Mouse (Mus musculus) Patski (cell line): Measurements from ENCODE around the gene Paqr4. TPM values are rescaled to one million over a fixed set of nuclear protein-coding genes. Genes with fewer than 3 reads are reported as not detected.

Source experiments
- ATAC-seq: fragments of 100-300 bp; one replicate; pipeline ENCODE4 v1.8.0; 2021
- CTCF ChIA-PET: fragments of 350-600 bp; sonication (Branson Sonifier 250); formaldehyde crosslinking; loops from one replicate; lab custom pipeline; 2022; ENCODE audit warnings: inconsistent platforms; lab: Charles Lee
- POLR2A ChIA-PET: fragments of 350-600 bp; sonication (Branson Sonifier 250); formaldehyde crosslinking; loops from one replicate; lab custom pipeline; 2022; ENCODE audit warnings: antibody characterized with exemption, inconsistent platforms; lab: Charles Lee
- DNase-seq: peaks from one replicate; pipeline ENCODE4 v3.0.0-alpha.2; 2011; ENCODE audit warnings: low read depth, low spot score
- H3K27me3 ChIP-seq: fragments of 371-371 bp; one replicate; pipeline ENCODE4 v1.5.1; 2021
- CTCF ChIP-seq: fragments of 100-300 bp; IDR thresholded peaks from one replicate; pipeline ENCODE4 v1.5.1; 2021
- in situ Hi-C: fragments of 300-500 bp; cut with MboI; formaldehyde crosslinking; loops from 3 replicates; pipeline ENCODE4 v1.11.1; 2018; ENCODE audit warnings: low pct_unique_long_range_greater_than_20kb, mixed read lengths
- polyA plus RNA-seq: library from polyadenylated mRNA; unstranded; gene quantifications from one replicate; pipeline ENCODE4 v1.2.3, GENCODE M21; 2021

Gene Paqr4
- polyA plus RNA-seq, 1 experiment from 2014 or later: 7.3 TPM

GRCm38 (mm10) chr17:23744076-23744475 is 3.4 kb upstream of the Paqr4 start:
- TF ChIP-seq CTCF: no peak
- POLR2A ChIA-PET: no interaction called here
- ATAC-seq (no peak), DNase-seq (no peak)
- in situ Hi-C loops: no loop called here
- CTCF ChIA-PET: interaction anchor here (0.8 kb wide), 1 partner anchor 18 kb away, joined by 3 read pairs; the partner anchor contains the start of gene Pkmyt1
- H3K27me3 ChIP-seq: peaks cover 4% of the 10 kb centered on the region

GRCm38 (mm10) chr17:23742941-23743340 is 2.3 kb upstream of the Paqr4 start:
- H3K27me3 ChIP-seq: peaks cover 4% of the 10 kb centered on the region
- no peak for ATAC-seq
- CTCF ChIA-PET: no interaction called here
- no peak for TF ChIP-seq CTCF
- POLR2A ChIA-PET: no interaction called here
- in situ Hi-C loops: no loop called here
- DNase-seq: no peak

- peaks cover 4% of the 10 kb centered on the region for H3K27me3 ChIP-seq
- no peak for DNase-seq
- ChIA-PET CTCF (no interaction called here), POLR2A (no interaction called here)
- no peak for TF ChIP-seq CTCF
- no peak for ATAC-seq
- in situ Hi-C loops: no loop called here
These were observed 1.6 kb upstream of the Paqr4 start for GRCm38 (mm10) chr17:23742210-23742793.

GRCm38 (mm10) chr17:23741359-23742209 is 917 bp upstream of the Paqr4 start:
- ChIA-PET CTCF (no interaction called here), POLR2A (no interaction called here)
- TF ChIP-seq CTCF: no peak
- DNase-seq: no peak
- ATAC-seq: no peak
- in situ Hi-C loops: no loop called here
- H3K27me3 ChIP-seq: peaks cover 4% of the 10 kb centered on the region

- POLR2A ChIA-PET: interaction anchor here (0.6 to 1.2 kb wide), 2 partner anchors 11 to 13 kb away, joined by 4 to 5 read pairs; no protein-coding TSS in a partner anchor
- peak; percentile 76 for ATAC-seq
- in situ Hi-C loops: no loop called here
- no peak for DNase-seq
- peaks cover 4% of the 10 kb centered on the region for H3K27me3 ChIP-seq
- CTCF ChIA-PET: interaction anchor here (1.0 to 1.5 kb wide), 3 partner anchors 9 to 34 kb away, joined by 4 to 5 read pairs (median 4); no protein-coding TSS in a partner anchor
- TF ChIP-seq CTCF: no peak
These were observed 507 bp downstream of the Paqr4 start for GRCm38 (mm10) chr17:23740136-23740584.

- ChIA-PET POLR2A (interaction anchor here (1.2 kb wide), 1 partner anchor 13 kb away, joined by 4 read pairs; no protein-coding TSS in a partner anchor), CTCF (interaction anchor here (0.9 to 1.6 kb wide), 6 partner anchors 9 to 33 kb away, joined by 3 to 5 read pairs (median 4); no protein-coding TSS in a partner anchor)
- no peaks in the 10 kb centered on the region for H3K27me3 ChIP-seq
- in situ Hi-C loops: no loop called here
- DNase-seq (no peak), ATAC-seq (peak; percentile 11)
- no peak for TF ChIP-seq CTCF
These were observed 1.2 kb downstream of the Paqr4 start for GRCm38 (mm10) chr17:23739202-23740135.

GRCm38 (mm10) chr17:23738836-23739201 is 1.8 kb downstream of the Paqr4 start:
- in situ Hi-C loops: no loop called here
- no peaks in the 10 kb centered on the region for H3K27me3 ChIP-seq
- TF ChIP-seq CTCF: no peak
- no peak for DNase-seq
- CTCF ChIA-PET: interaction anchor here (1.5 to 1.6 kb wide), 2 partner anchors 10 to 14 kb away, joined by 3 to 5 read pairs; no protein-coding TSS in a partner anchor
- ATAC-seq: no peak
- POLR2A ChIA-PET: no interaction called here

GRCm38 (mm10) chr17:23737493-23738445 is 2.9 kb downstream of the Paqr4 start:
- CTCF ChIA-PET: interaction anchor here (1.2 to 1.6 kb wide), 3 partner anchors 9 to 13 kb away, joined by 3 to 5 read pairs (median 4); no protein-coding TSS in a partner anchor
- DNase-seq (no peak), ATAC-seq (no peak)
- in situ Hi-C loops: no loop called here
- TF ChIP-seq CTCF: no peak
- POLR2A ChIA-PET: no interaction called here
- no peaks in the 10 kb centered on the region for H3K27me3 ChIP-seq

- ATAC-seq (no peak), DNase-seq (no peak)
- in situ Hi-C loops: no loop called here
- POLR2A ChIA-PET: no interaction called here
- CTCF ChIA-PET: no interaction called here
- no peaks in the 10 kb centered on the region for H3K27me3 ChIP-seq
- no peak for TF ChIP-seq CTCF
These were observed 6.3 kb downstream of the Paqr4 start for GRCm38 (mm10) chr17:23734341-23734740.
